Mouse (Mus musculus) 416B (cell line): Measurements from ENCODE around the gene U2af1l4.
A peak's percentile ranks its signal among the peaks of the same experiment; 100 is the strongest.

Source experiments
- DNase-seq: peaks from one replicate; pipeline ENCODE4 v3.0.0; 2011; ENCODE audit warnings: low read depth

The U2af1l4 gene

GRCm38 (mm10) chr7:30553021-30553589, 10.0 kb upstream of the U2af1l4 start:
- DNase-seq, result peak; percentile 38

- no peak for DNase-seq
These were observed 9.1 kb upstream of the U2af1l4 start for GRCm38 (mm10) chr7:30553810-30554584.

GRCm38 (mm10) chr7:30556894-30557536, 6.1 kb upstream of the U2af1l4 start:
- DNase-seq, result peak; percentile 46

- DNase-seq, result no peak
These were observed 5.1 kb upstream of the U2af1l4 start for GRCm38 (mm10) chr7:30557901-30558514.

- DNase-seq, result no peak
These were observed 4.3 kb upstream of the U2af1l4 start for GRCm38 (mm10) chr7:30558656-30559442.

GRCm38 (mm10) chr7:30559443-30559954, 3.6 kb upstream of the U2af1l4 start, which contains the start of gene Lin37:
Lin37 (minus strand) TSS chr7:30559838.
- peak; percentile 99 for DNase-seq

GRCm38 (mm10) chr7:30560296-30560695, 2.8 kb upstream of the U2af1l4 start:
- DNase-seq, result no peak

- no peak for DNase-seq
These were observed 480 bp upstream of the U2af1l4 start for GRCm38 (mm10) chr7:30562526-30563116.

GRCm38 (mm10) chr7:30563906-30564280, 792 bp downstream of the U2af1l4 start:
- DNase-seq, result no peak

- DNase-seq, result no peak
These were observed 2.0 kb downstream of the U2af1l4 start, which contains the start of gene Igflr1 for GRCm38 (mm10) chr7:30564970-30565571. Igflr1 (plus strand) TSS chr7:30565427.

GRCm38 (mm10) chr7:30566033-30566432, 2.9 kb downstream of the U2af1l4 start:
- DNase-seq, result no peak

GRCm38 (mm10) chr7:30567555-30567954, 4.5 kb downstream of the U2af1l4 start:
- no peak for DNase-seq

GRCm38 (mm10) chr7:30572389-30572788, 9.3 kb downstream of the U2af1l4 start:
- no peak for DNase-seq

GRCm38 (mm10) chr7:30572969-30573368, 9.9 kb downstream of the U2af1l4 start:
- no peak for DNase-seq

- DNase-seq, result no peak
These were observed 16.8 kb downstream of the U2af1l4 start for GRCm38 (mm10) chr7:30579950-30580349.

GRCm38 (mm10) chr7:30581547-30581946, 18.4 kb downstream of the U2af1l4 start:
- DNase-seq, result no peak

GRCm38 (mm10) chr7:30584339-30584738, 21.2 kb downstream of the U2af1l4 start:
- DNase-seq, result no peak

GRCm38 (mm10) chr7:30585170-30585569, 22.1 kb downstream of the U2af1l4 start:
- no peak for DNase-seq

- DNase-seq, result no peak
These were observed 23.4 kb downstream of the U2af1l4 start for GRCm38 (mm10) chr7:30586455-30587020.
